Mouse (Mus musculus) ES-E14 (cell line): ENCODE results near the gene Ube2o.

Source experiments
- MAFK ChIP-seq: IDR thresholded peaks from 2 replicates; pipeline ENCODE4 v1.6.1; 2014; ENCODE audit warnings: mild to moderate bottlenecking, low read depth, low read length, inconsistent platforms; ENCODE audit not compliant: insufficient read depth
- ZC3H11A ChIP-seq: IDR thresholded peaks from 2 replicates; pipeline ENCODE4 v1.6.1; 2012; ENCODE audit warnings: low read depth, mild to moderate bottlenecking, inconsistent platforms, low read length, borderline replicate concordance
- ZNF384 ChIP-seq: IDR thresholded peaks from 2 replicates; pipeline ENCODE4 v1.6.1; 2012; ENCODE audit warnings: low read depth, low read length, inconsistent platforms

GRCm38 (mm10) chr11:116491338-116491737, 89.9 kb downstream of the Ube2o start:
- TF ChIP-seq MAFK (no peak), ZC3H11A (no peak), ZNF384 (no peak)
